Mouse (Mus musculus): ENCODE data around the gene Tmem273.

GRCm38 (mm10) chr14:32785556-32786130, at the start of gene Tmem273:
- TF ChIP-seq CTCF (IDR thresholded peaks at IDR 0.05; ENCODE audit: borderline replicate concordance, insufficient read depth, low read depth, low read length), result no peak
- TF ChIP-seq POLR2A (IDR thresholded peaks at IDR 0.05; ENCODE audit: borderline replicate concordance, insufficient read depth, low read length), result no peak
